Mouse (Mus musculus) kidney, adult 2 months (tissue): ENCODE measurements around the gene Trim47.

Experiments used
- CTCF ChIP-seq: fragments of 200-500 bp; conservative IDR thresholded peaks from 2 replicates; pipeline ENCODE4 v1.5.1; 2011; ENCODE audit warnings: low read depth, mild to moderate bottlenecking, control low read depth, low read length, moderate library complexity, mixed read lengths; ENCODE audit not compliant: insufficient read depth, insufficient read length
- POLR2A ChIP-seq: fragments of 200-500 bp; IDR thresholded peaks from one replicate; pipeline ENCODE4 v1.6.1; 2011; ENCODE audit warnings: low read depth, low read length, control low read depth

GRCm38 (mm10) chr11:116096213-116097108, 30.5 kb downstream of the Trim47 start:
- TF ChIP-seq CTCF: peak; percentile 54
- no peak for TF ChIP-seq POLR2A
